Mouse (Mus musculus): ENCODE data around the gene Tbc1d1. TPM values are rescaled to one million over a fixed set of nuclear protein-coding genes. Genes with fewer than 3 reads are reported as not detected.
A peak's percentile ranks its signal among the peaks of the same experiment; 100 is the strongest.

Tbc1d1 gene
- polyA plus RNA-seq, 1 experiment: 23.8 TPM

- TF ChIP-seq CTCF (IDR thresholded peaks at IDR 0.05; ENCODE audit: low read depth, low read length): no peak
- no peak for TF ChIP-seq POLR2A (IDR thresholded peaks at IDR 0.05; ENCODE audit: borderline replicate concordance, low read depth, low read length)
- Histone ChIP-seq H3K27ac (ENCODE audit: insufficient read depth, low read depth, low read length) (peak overlapping the region; percentile 63), H3K4me1 (ENCODE audit: control insufficient read depth, insufficient read depth, low read length) (peaks cover 63% of the 10 kb centered on the region), H3K4me3 (ENCODE audit: insufficient read depth, low read length) (no peak overlapping the region)
These were observed 85.8 kb downstream of the Tbc1d1 start for GRCm38 (mm10) chr5:64241867-64242266.

GRCm38 (mm10) chr5:64242795-64243455 is 86.8 kb downstream of the Tbc1d1 start:
- Histone ChIP-seq H3K27ac (ENCODE audit: insufficient read depth, low read depth, low read length) (no peak overlapping the region), H3K4me1 (ENCODE audit: control insufficient read depth, insufficient read depth, low read length) (peaks cover 53% of the 10 kb centered on the region), H3K4me3 (ENCODE audit: insufficient read depth, low read length) (no peak overlapping the region)
- TF ChIP-seq POLR2A (IDR thresholded peaks at IDR 0.05; ENCODE audit: borderline replicate concordance, low read depth, low read length): no peak
- TF ChIP-seq CTCF (IDR thresholded peaks at IDR 0.05; ENCODE audit: low read depth, low read length): no peak

GRCm38 (mm10) chr5:64243666-64244065 is 87.6 kb downstream of the Tbc1d1 start:
- Histone ChIP-seq H3K4me3 (ENCODE audit: insufficient read depth, low read length) (no peak overlapping the region), H3K27ac (ENCODE audit: insufficient read depth, low read depth, low read length) (no peak overlapping the region), H3K4me1 (ENCODE audit: control insufficient read depth, insufficient read depth, low read length) (peaks cover 48% of the 10 kb centered on the region)
- TF ChIP-seq POLR2A (IDR thresholded peaks at IDR 0.05; ENCODE audit: borderline replicate concordance, low read depth, low read length) (no peak), CTCF (IDR thresholded peaks at IDR 0.05; ENCODE audit: low read depth, low read length) (no peak)

GRCm38 (mm10) chr5:64244283-64244682 is 88.2 kb downstream of the Tbc1d1 start:
- H3K4me1 ChIP-seq (ENCODE audit: control insufficient read depth, insufficient read depth, low read length): peaks cover 44% of the 10 kb centered on the region

GRCm38 (mm10) chr5:64244745-64245144 is 88.6 kb downstream of the Tbc1d1 start:
- TF ChIP-seq POLR2A (IDR thresholded peaks at IDR 0.05; ENCODE audit: borderline replicate concordance, low read depth, low read length) (no peak), CTCF (IDR thresholded peaks at IDR 0.05; ENCODE audit: low read depth, low read length) (no peak)
- Histone ChIP-seq H3K4me1 (ENCODE audit: control insufficient read depth, insufficient read depth, low read length) (peaks cover 40% of the 10 kb centered on the region), H3K4me3 (ENCODE audit: insufficient read depth, low read length) (no peak overlapping the region), H3K27ac (ENCODE audit: insufficient read depth, low read depth, low read length) (no peak overlapping the region)

More at GRCm38 (mm10) chr5:64244283-64244682, 88.2 kb downstream of the Tbc1d1 start:
- Histone ChIP-seq H3K4me3 (ENCODE audit: insufficient read depth, low read length) (no peak overlapping the region), H3K27ac (ENCODE audit: insufficient read depth, low read depth, low read length) (no peak overlapping the region)
- TF ChIP-seq POLR2A (IDR thresholded peaks at IDR 0.05; ENCODE audit: borderline replicate concordance, low read depth, low read length) (no peak), CTCF (IDR thresholded peaks at IDR 0.05; ENCODE audit: low read depth, low read length) (no peak)

GRCm38 (mm10) chr5:64251435-64251834 is 95.3 kb downstream of the Tbc1d1 start:
- no peaks in the 10 kb centered on the region; the same call in 1 of the 2 replicates for H3K4me1 ChIP-seq (ENCODE audit: control insufficient read depth, insufficient read depth, low read length)
- H3K27ac ChIP-seq (ENCODE audit: insufficient read depth, low read depth, low read length): no peak overlapping the region
- no peak overlapping the region for H3K4me3 ChIP-seq (ENCODE audit: insufficient read depth, low read length)
- TF ChIP-seq POLR2A (IDR thresholded peaks at IDR 0.05; ENCODE audit: borderline replicate concordance, low read depth, low read length) (no peak), CTCF (IDR thresholded peaks at IDR 0.05; ENCODE audit: low read depth, low read length) (no peak)

- Histone ChIP-seq H3K4me3 (ENCODE audit: insufficient read depth, low read length) (no peak overlapping the region), H3K27ac (ENCODE audit: insufficient read depth, low read depth, low read length) (no peak overlapping the region), H3K4me1 (ENCODE audit: control insufficient read depth, insufficient read depth, low read length) (0 out of 2 replicates have a peak, but pooled peaks cover 2% of the 10 kb centered on the region)
- TF ChIP-seq CTCF (IDR thresholded peaks at IDR 0.05; ENCODE audit: low read depth, low read length) (no peak), POLR2A (IDR thresholded peaks at IDR 0.05; ENCODE audit: borderline replicate concordance, low read depth, low read length) (no peak)
These were observed 98.2 kb downstream of the Tbc1d1 start for GRCm38 (mm10) chr5:64254278-64254677.

- H3K4me3 ChIP-seq (ENCODE audit: insufficient read depth, low read length): no peak overlapping the region
- no peak for TF ChIP-seq CTCF (IDR thresholded peaks at IDR 0.05; ENCODE audit: low read depth, low read length)
- TF ChIP-seq POLR2A (IDR thresholded peaks at IDR 0.05; ENCODE audit: borderline replicate concordance, low read depth, low read length): no peak
- H3K27ac ChIP-seq (ENCODE audit: insufficient read depth, low read depth, low read length): no peak overlapping the region
- H3K4me1 ChIP-seq (ENCODE audit: control insufficient read depth, insufficient read depth, low read length): 0 out of 2 replicates have a peak, but pooled peaks cover 2% of the 10 kb centered on the region
These were observed 98.9 kb downstream of the Tbc1d1 start for GRCm38 (mm10) chr5:64254988-64255387.

GRCm38 (mm10) chr5:64263348-64263747 is 107.2 kb downstream of the Tbc1d1 start:
- Histone ChIP-seq H3K4me3 (ENCODE audit: insufficient read depth, low read length) (no peak overlapping the region), H3K27ac (ENCODE audit: insufficient read depth, low read depth, low read length) (no peak overlapping the region), H3K4me1 (ENCODE audit: control insufficient read depth, insufficient read depth, low read length) (peaks cover 7% of the 10 kb centered on the region)
- TF ChIP-seq POLR2A (IDR thresholded peaks at IDR 0.05; ENCODE audit: borderline replicate concordance, low read depth, low read length) (no peak), CTCF (IDR thresholded peaks at IDR 0.05; ENCODE audit: low read depth, low read length) (no peak)

- Histone ChIP-seq H3K4me1 (ENCODE audit: control insufficient read depth, insufficient read depth, low read length) (peaks cover 7% of the 10 kb centered on the region), H3K4me3 (ENCODE audit: insufficient read depth, low read length) (no peak overlapping the region), H3K27ac (ENCODE audit: insufficient read depth, low read depth, low read length) (no peak overlapping the region)
- TF ChIP-seq CTCF (IDR thresholded peaks at IDR 0.05; ENCODE audit: low read depth, low read length) (no peak), POLR2A (IDR thresholded peaks at IDR 0.05; ENCODE audit: borderline replicate concordance, low read depth, low read length) (no peak)
These were observed 107.9 kb downstream of the Tbc1d1 start for GRCm38 (mm10) chr5:64263898-64264478.
